Mouse (Mus musculus) liver, embryonic 16.5 days (tissue): ENCODE measurements at regions not wholly inside any gene's neighbourhood (a gene's known extent, or its start where the extent isn't known, plus 50 kb on each side); places are given as distances from the start of the nearest gene placed in this dataset.

Experiments
- ATAC-seq: fragments of 200-750 bp; cut with Nextera tagmentation; 2 replicates; pipeline ENCODE4 v1.8.0; 2017; ENCODE audit warnings: low read depth, mild to moderate bottlenecking, moderate number of reproducible peaks, moderate library complexity
- H3K27ac ChIP-seq: fragments of 300-500 bp; sonication (generic); 2 replicates; pipeline ENCODE4 v1.5.1; 2014; ENCODE audit warnings: mild to moderate bottlenecking, low read length
- H3K27me3 ChIP-seq: fragments of 300-500 bp; sonication (generic); 2 replicates; pipeline ENCODE4 v1.6.1; 2014; ENCODE audit warnings: low read depth, low read length, mixed read lengths; ENCODE audit not compliant: control insufficient read depth, insufficient read depth
- H3K36me3 ChIP-seq: fragments of 300-500 bp; sonication (generic); 2 replicates; pipeline ENCODE4 v1.6.1; 2014; ENCODE audit warnings: mild to moderate bottlenecking; ENCODE audit not compliant: control insufficient read depth, insufficient read depth
- H3K4me1 ChIP-seq: fragments of 300-500 bp; sonication (generic); 2 replicates; pipeline ENCODE4 v1.6.1; 2014; ENCODE audit warnings: low read depth, low read length, mixed read lengths; ENCODE audit not compliant: control insufficient read depth
- H3K4me2 ChIP-seq: fragments of 300-500 bp; sonication (generic); 2 replicates; pipeline ENCODE4 v1.6.1; 2014; ENCODE audit warnings: low read depth, low read length, mixed read lengths
- H3K4me3 ChIP-seq: fragments of 300-500 bp; sonication (generic); 2 replicates; pipeline ENCODE4 v1.5.1; 2014; ENCODE audit warnings: low read depth, mild to moderate bottlenecking, low read length
- H3K9ac ChIP-seq: fragments of 300-500 bp; sonication (generic); 2 replicates; pipeline ENCODE4 v1.6.1; 2014; ENCODE audit warnings: low read depth, low read length
- H3K9me3 ChIP-seq: fragments of 300-500 bp; sonication (generic); replicated peaks from 2 replicates; pipeline ENCODE4 v1.6.1; 2016; ENCODE audit warnings: low read length; ENCODE audit not compliant: control insufficient read depth
- WGBS: fragments of 180-500 bp; shearing (Covaris S2); extraction: QIAGEN DNeasy Blood & Tissue Kit; methylation state at CpG from one replicate; pipeline ENCODE4 v1.1.7; 2014; ENCODE audit not compliant: insufficient replicate concordance; 5-methylcytosine and 5-hydroxymethylcytosine counted together

DNA sequence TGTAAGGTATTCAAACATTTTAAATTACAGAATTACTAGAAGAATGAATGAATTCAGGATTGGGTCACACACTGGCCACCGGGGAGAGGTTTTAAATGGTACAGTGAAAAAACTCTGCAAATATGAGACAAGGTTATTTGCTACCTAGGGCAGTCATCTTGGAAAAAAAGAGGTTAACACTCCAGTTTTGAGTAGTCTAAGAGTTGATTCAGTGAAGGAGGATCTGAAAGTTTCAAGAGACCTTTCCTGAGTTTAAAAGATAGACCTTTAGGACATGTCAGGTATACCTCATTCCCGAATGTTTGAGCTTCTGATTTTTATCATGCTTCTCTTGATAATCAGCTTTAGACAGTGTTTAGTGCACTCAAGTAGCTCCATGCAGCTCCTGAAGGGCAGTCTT, 488.0 kb upstream of the A1bg start:
- WGBS, result 49% methylated on average over 2 of the region's 2 CpGs
- H3K4me1 ChIP-seq, result no peaks in the 10 kb centered on the region
- H3K27ac ChIP-seq, result no peak overlapping the region
- H3K9ac ChIP-seq, result no peak overlapping the region
- no peaks in the 10 kb centered on the region for H3K36me3 ChIP-seq
- no peaks in the 10 kb centered on the region for H3K27me3 ChIP-seq
- H3K9me3 ChIP-seq, result no peaks in the 10 kb centered on the region
- no peak overlapping the region for H3K4me3 ChIP-seq
- ATAC-seq, result no peak
- no peak overlapping the region for H3K4me2 ChIP-seq

DNA sequence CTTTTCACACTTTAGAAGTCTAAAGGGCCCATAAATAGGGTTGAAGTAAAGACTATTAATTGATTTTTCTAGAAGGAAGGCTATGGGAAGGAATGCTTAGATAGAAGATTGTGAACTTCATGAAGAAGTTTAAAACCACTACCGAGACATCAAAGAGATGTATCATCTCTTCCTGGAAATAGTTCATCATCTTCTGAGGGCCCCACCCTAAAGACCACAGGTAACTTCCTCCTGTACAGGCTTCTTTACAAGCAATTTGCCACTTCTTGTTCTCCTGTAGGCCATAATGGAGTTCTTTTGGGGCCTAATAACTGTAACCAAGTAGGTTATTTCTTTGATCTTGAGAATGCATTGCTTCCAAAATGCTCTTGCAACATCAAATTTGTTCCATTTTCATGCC, 485.8 kb upstream of the A1bg start:
- Histone ChIP-seq H3K4me3 (no peak overlapping the region), H3K4me1 (no peaks in the 10 kb centered on the region), H3K36me3 (no peaks in the 10 kb centered on the region), H3K27ac (no peak overlapping the region), H3K9ac (no peak overlapping the region), H3K27me3 (no peaks in the 10 kb centered on the region), H3K9me3 (no peaks in the 10 kb centered on the region), H3K4me2 (no peak overlapping the region)
- WGBS, result 79% methylated on average over 1 of the region's 1 CpGs
- no peak for ATAC-seq

DNA sequence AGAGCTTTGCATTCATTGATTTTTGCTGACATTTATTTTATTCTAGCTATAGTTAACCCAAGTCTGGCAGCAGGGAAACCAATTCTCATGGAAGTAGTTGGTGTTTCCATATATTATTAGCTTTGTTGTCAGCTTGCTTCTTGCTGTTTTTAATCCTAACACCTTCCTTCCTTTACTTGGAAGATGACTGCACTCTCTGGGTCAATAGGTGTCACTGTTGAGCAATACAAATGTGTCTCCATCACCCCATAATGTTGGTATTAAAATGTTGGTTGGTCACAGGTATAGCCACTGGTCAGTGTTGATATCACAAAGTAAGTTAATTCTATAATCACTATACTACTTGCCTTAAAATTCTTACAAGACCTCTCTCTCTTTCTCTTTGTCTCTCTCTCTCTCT, 477.9 kb upstream of the A1bg start:
- H3K27me3 ChIP-seq, result no peaks in the 10 kb centered on the region
- no peak overlapping the region for H3K27ac ChIP-seq
- no peak overlapping the region for H3K4me2 ChIP-seq
- H3K9ac ChIP-seq, result no peak overlapping the region
- no peak for ATAC-seq
- no peaks in the 10 kb centered on the region for H3K9me3 ChIP-seq
- no peaks in the 10 kb centered on the region for H3K4me1 ChIP-seq
- no peaks in the 10 kb centered on the region for H3K36me3 ChIP-seq
- no peak overlapping the region for H3K4me3 ChIP-seq

DNA sequence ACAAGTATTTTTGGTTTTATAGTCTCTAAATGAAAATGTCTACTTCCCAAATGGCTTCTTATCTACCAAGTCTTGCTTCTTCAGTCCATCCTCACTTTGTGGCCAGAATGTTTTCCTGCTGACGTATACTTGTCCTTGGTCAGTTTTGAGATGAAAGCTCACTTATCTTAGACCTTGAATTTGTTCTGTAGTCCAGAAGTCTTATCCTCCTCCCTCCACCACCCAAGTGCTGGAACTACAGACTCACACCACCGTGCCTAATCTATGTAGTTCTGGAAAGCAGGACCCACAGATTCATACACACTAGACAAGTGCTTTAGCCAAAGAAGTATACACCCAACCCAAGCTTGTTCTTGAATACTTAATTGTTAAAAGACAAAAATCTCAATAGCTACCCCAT, 477.2 kb upstream of the A1bg start:
- Histone ChIP-seq H3K36me3 (no peaks in the 10 kb centered on the region), H3K27ac (no peak overlapping the region), H3K9ac (no peak overlapping the region), H3K4me2 (no peak overlapping the region), H3K27me3 (no peaks in the 10 kb centered on the region), H3K4me3 (no peak overlapping the region), H3K4me1 (no peaks in the 10 kb centered on the region), H3K9me3 (no peaks in the 10 kb centered on the region)
- 43% methylated on average over 2 of the region's 2 CpGs for WGBS
- no peak for ATAC-seq

- Histone ChIP-seq H3K4me3 (no peak overlapping the region), H3K4me1 (no peaks in the 10 kb centered on the region), H3K9ac (no peak overlapping the region), H3K9me3 (no peaks in the 10 kb centered on the region), H3K4me2 (no peak overlapping the region), H3K27ac (no peak overlapping the region), H3K27me3 (no peaks in the 10 kb centered on the region), H3K36me3 (no peaks in the 10 kb centered on the region)
- no peak for ATAC-seq
- WGBS, result 25% methylated on average over 3 of the region's 3 CpGs
Measured at GRCm38 (mm10) chr15:61398829-61399228, 476.0 kb upstream of the A1bg start.

DNA sequence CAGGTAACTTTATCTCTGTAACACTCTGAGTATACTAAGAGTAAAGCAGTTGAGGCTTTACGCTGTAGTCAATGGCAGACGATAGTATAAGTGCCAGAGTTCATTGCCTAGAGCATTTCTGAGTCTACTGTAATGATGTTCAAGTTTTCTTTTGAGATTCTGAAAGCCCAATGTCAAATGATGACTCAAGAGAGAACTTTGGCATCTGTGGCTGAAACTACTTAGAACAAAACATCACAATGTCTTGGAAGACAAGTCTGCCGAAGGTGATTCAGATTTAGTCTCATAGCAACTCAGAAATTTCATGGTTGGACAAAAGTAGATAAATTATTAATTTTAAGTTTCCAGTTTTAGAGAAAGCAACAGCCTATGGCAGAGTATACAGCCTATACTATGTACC, 474.2 kb upstream of the A1bg start:
- no peak overlapping the region for H3K4me2 ChIP-seq
- H3K4me3 ChIP-seq, result no peak overlapping the region
- no peaks in the 10 kb centered on the region for H3K27me3 ChIP-seq
- H3K9me3 ChIP-seq, result no peaks in the 10 kb centered on the region
- H3K4me1 ChIP-seq, result no peaks in the 10 kb centered on the region
- H3K9ac ChIP-seq, result no peak overlapping the region
- ATAC-seq, result no peak
- WGBS, result 63% methylated on average over 3 of the region's 3 CpGs
- H3K27ac ChIP-seq, result no peak overlapping the region
- no peaks in the 10 kb centered on the region for H3K36me3 ChIP-seq

DNA sequence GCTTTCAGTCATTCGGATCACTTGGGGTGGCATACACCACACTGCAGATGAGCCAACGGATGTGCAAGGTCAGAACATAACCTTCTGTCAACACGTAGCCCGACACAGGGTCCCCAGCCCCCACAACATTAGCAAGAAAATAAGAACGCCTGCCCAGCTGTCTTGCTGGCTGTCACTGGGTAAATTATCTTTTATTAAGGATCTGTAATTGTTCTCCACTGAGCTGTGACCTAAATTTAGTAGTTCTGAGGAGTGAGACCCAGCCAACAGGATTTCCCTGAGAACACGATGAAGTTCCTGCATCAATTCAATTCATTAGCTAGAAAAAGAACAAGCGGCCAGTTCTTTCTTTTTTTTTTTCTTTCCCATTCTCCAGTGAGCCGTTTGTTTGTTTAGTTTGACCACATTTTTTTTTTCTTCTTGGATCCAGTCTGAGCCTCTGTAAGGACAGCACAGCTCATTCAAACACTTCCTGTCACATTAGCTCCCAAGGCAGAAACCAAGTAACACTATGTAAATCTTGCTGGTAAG, 472.5 kb upstream of the A1bg start:
- peak; percentile 32; the same call in 1 of the 2 replicates for ATAC-seq
- Histone ChIP-seq H3K9me3 (no peaks in the 10 kb centered on the region), H3K4me3 (no peak overlapping the region), H3K36me3 (no peaks in the 10 kb centered on the region), H3K4me1 (no peaks in the 10 kb centered on the region), H3K9ac (no peak overlapping the region), H3K4me2 (no peak overlapping the region), H3K27ac (no peak overlapping the region), H3K27me3 (no peaks in the 10 kb centered on the region)
- 25% methylated on average over 8 of the region's 8 CpGs for WGBS

DNA sequence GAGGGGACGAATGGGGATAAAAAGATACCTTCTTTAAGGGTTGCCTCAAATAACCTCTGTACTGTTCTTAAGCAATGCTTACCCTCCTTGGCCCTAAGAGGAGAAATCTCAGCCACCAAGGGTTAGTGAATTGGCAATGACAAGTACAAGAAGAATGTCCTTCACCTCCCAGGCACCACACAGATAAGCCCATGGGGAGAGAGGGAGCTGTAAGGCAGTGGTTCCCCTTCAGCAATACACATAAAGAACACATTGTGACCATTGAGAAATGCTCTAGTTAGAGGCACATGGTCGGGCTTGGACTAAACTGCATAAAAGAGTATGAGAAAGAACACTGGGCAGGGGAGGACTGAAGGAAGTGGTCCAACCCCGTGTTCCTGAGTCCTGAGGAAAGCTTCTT, 457.9 kb upstream of the A1bg start:
- Histone ChIP-seq H3K36me3 (no peaks in the 10 kb centered on the region), H3K9ac (no peak overlapping the region), H3K9me3 (no peaks in the 10 kb centered on the region), H3K4me1 (no peaks in the 10 kb centered on the region), H3K4me3 (no peak overlapping the region), H3K27me3 (no peaks in the 10 kb centered on the region), H3K27ac (no peak overlapping the region), H3K4me2 (no peak overlapping the region)
- WGBS, result 46% methylated on average over 3 of the region's 3 CpGs
- no peak for ATAC-seq

DNA sequence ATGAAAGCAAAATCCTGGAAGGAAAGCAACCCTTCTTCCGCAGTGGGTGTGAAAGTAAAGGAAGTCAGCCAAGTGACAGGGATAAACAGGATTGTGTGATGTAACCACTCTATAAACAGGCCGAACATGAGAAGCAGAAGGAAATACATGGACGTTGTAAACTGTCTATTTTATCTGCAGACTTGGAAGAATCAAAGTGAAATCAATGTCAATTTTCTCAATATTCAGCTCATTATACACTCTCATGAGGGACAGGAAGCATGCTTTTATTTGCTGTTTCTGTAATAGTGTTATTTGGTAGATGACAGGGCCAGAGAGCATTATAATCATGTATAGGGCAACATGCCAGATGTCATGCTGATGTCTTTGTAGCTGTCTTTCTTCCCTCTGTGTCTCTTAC, 443.5 kb upstream of the A1bg start:
- Histone ChIP-seq H3K4me3 (no peak overlapping the region), H3K4me2 (no peak overlapping the region), H3K4me1 (no peaks in the 10 kb centered on the region), H3K27ac (no peak overlapping the region), H3K9ac (no peak overlapping the region), H3K9me3 (no peaks in the 10 kb centered on the region), H3K27me3 (no peaks in the 10 kb centered on the region), H3K36me3 (no peaks in the 10 kb centered on the region)
- no peak for ATAC-seq
- WGBS, result 62% methylated on average over 3 of the region's 3 CpGs

- Histone ChIP-seq H3K9me3 (no peaks in the 10 kb centered on the region), H3K4me2 (no peak overlapping the region), H3K36me3 (no peaks in the 10 kb centered on the region), H3K4me3 (no peak overlapping the region), H3K4me1 (no peaks in the 10 kb centered on the region), H3K9ac (no peak overlapping the region), H3K27me3 (no peaks in the 10 kb centered on the region), H3K27ac (no peak overlapping the region)
- WGBS, result 73% methylated on average over 5 of the region's 5 CpGs
- ATAC-seq, result no peak
Measured at GRCm38 (mm10) chr15:61365511-61365910, 442.7 kb upstream of the A1bg start.
